In genomic region chr10:111550075-111550695, GRCm38 (mm10) we compare ENCODE assay signal across 10 mouse cellular contexts. TPM values are rescaled to one million over a fixed set of nuclear protein-coding genes. Genes with fewer than 3 reads are reported as not detected.
DNase-seq lines count a peak whose midpoint lies in the region; ATAC-seq and TF ChIP-seq lines count a peak whose summit lies in the region.
"Had no signal": no experiment of that assay in that cellular context is flagged by ENCODE, and none has a peak within 500 bp of the region (broad histone marks: within the 10 kb centered on the region; RNA-seq: fewer than 3 reads in every experiment).

No protein-coding gene starts in this region.

- H3K4me3 ChIP-seq in intestine, embryonic 14.5 days (ENCODE audit: low read depth, low read length): no peak overlapping the region
- H3K4me3 ChIP-seq in intestine, postnatal 0 days (ENCODE audit: low read depth, low read length): no peak overlapping the region
- H3K4me3 ChIP-seq: liver, embryonic 15.5 days had no signal

- TF ChIP-seq CTCF in intestine, postnatal 0 days (IDR thresholded peaks at IDR 0.05; ENCODE audit: low read depth): no peak

- no peaks in the 10 kb centered on the region for H3K36me3 ChIP-seq in intestine, embryonic 14.5 days (ENCODE audit: control insufficient read depth, insufficient read depth, low read length)
- no peaks in the 10 kb centered on the region for H3K36me3 ChIP-seq in intestine, postnatal 0 days (ENCODE audit: control insufficient read depth, insufficient read depth)
- H3K36me3 ChIP-seq: liver, embryonic 15.5 days had no signal

- H3K4me2 ChIP-seq in intestine, embryonic 14.5 days (ENCODE audit: low read length): 0 out of 2 replicates have a peak overlapping the region, but pooled peaks have one; percentile 13
- H3K4me2 ChIP-seq in intestine, postnatal 0 days (replicated peaks; ENCODE audit: low read depth): no peak overlapping the region
- H3K4me2 ChIP-seq: liver, embryonic 15.5 days had no signal

- H3K4me1 ChIP-seq in intestine, embryonic 14.5 days (replicated peaks; ENCODE audit: control insufficient read depth, insufficient read depth, low read length): peaks cover 28% of the 10 kb centered on the region
- peaks cover 3% of the 10 kb centered on the region; the same call in 1 of the 2 replicates for H3K4me1 ChIP-seq in intestine, postnatal 0 days (replicated peaks; ENCODE audit: control insufficient read depth, insufficient read depth, low read length)

- WGBS in intestine, embryonic 14.5 days: 38% methylated on average over 6 of the region's 6 CpGs
- 48% methylated on average over 6 of the region's 6 CpGs for WGBS in intestine, postnatal 0 days

- 0 out of 2 replicates have a peak overlapping the region, but pooled peaks have one; percentile 47 for H3K27ac ChIP-seq in intestine, embryonic 14.5 days (ENCODE audit: low read depth)
- H3K27ac ChIP-seq in intestine, postnatal 0 days (ENCODE audit: low read depth, low read length): no peak overlapping the region
- H3K27ac ChIP-seq: liver, embryonic 15.5 days had no signal

- no peaks in the 10 kb centered on the region for H3K27me3 ChIP-seq in intestine, embryonic 14.5 days (replicated peaks; ENCODE audit: control insufficient read depth, insufficient read depth, low read length)
- H3K27me3 ChIP-seq in intestine, postnatal 0 days (replicated peaks; ENCODE audit: control insufficient read depth, insufficient read depth, low read length): no peaks in the 10 kb centered on the region
- H3K27me3 ChIP-seq: liver, embryonic 15.5 days had no signal

- H3K9me3 ChIP-seq in intestine, embryonic 14.5 days (ENCODE audit: control insufficient read depth, low read length): no peaks in the 10 kb centered on the region
- no peaks in the 10 kb centered on the region for H3K9me3 ChIP-seq in intestine, postnatal 0 days (ENCODE audit: control insufficient read depth)
- H3K9me3 ChIP-seq: liver, embryonic 15.5 days had no signal

- ATAC-seq in intestine, embryonic 14.5 days (replicated peaks; ENCODE audit: low FRiP score, low TSS enrichment, low read depth): peak; percentile 30; the same call in 1 of the 2 replicates
- ATAC-seq in intestine, postnatal 0 days: no peak

- H3K9ac ChIP-seq in intestine, embryonic 14.5 days (ENCODE audit: low read length): no peak overlapping the region
- H3K9ac ChIP-seq in intestine, postnatal 0 days (ENCODE audit: low read depth, low read length): no peak overlapping the region
- H3K9ac ChIP-seq: liver, embryonic 15.5 days had no signal

- DNase-seq in adrenal gland, postnatal 14 days: peak; percentile 53
- DNase-seq in adrenal gland, postnatal 36 days: no peak
- DNase-seq in intestine, embryonic 14.5 days (ENCODE audit: low spot score): no peak
- DNase-seq in NIH3T3 (ENCODE audit: low read depth): peak; percentile 78
- peak; percentile 31 to 56 for DNase-seq in heart, adult 9 months (ENCODE audit: low spot score in 2 of 2)
- DNase-seq in right cerebral cortex, postnatal 14 days: no peak
- DNase-seq in thymus, postnatal 4 days: no peak
- DNase-seq: kidney, postnatal 14 days had no signal

RNA-seq across cellular contexts. Expression of gene Phlda1, which starts 44.1 kb away (rescaled TPM):
- total RNA-seq in adrenal gland, postnatal 14 days (2021): 50.8 and 76.7 TPM in 2 replicates
- 100 to 1,000 TPM; 120 to 126 TPM for total RNA-seq in adrenal gland, postnatal 36 days (2021)
- 42.4 and 46.0 TPM in 2 replicates for polyA plus RNA-seq in intestine, embryonic 14.5 days (2014; fragmentation: Nextera tagmentation; extraction: Ambion mirVana)
- polyA plus RNA-seq in intestine, postnatal 0 days (2015; fragmentation: Nextera tagmentation; extraction: Ambion mirVana): 21.0 and 21.4 TPM in 2 replicates

Comparison
In these comparisons a context has a peak if more than half of its experiments do, and no peak if none do; other contexts are left out.
1. DNase-seq: peak in adrenal gland, postnatal 14 days (single experiment), NIH3T3 (single experiment) and heart, adult 9 months (2 of 2); none in adrenal gland, postnatal 36 days (0 of 2), intestine, embryonic 14.5 days (single experiment), right cerebral cortex, postnatal 14 days (single experiment) and thymus, postnatal 4 days (single experiment).